Mouse (Mus musculus) olfactory bulb, adult 2 months (tissue): ENCODE data around the gene Lrrfip2.

Experiments
- CTCF ChIP-seq: fragments of 200-500 bp; IDR thresholded peaks from 2 replicates; pipeline ENCODE4 v1.5.1; 2012; ENCODE audit warnings: low read depth, mild to moderate bottlenecking, low read length, moderate library complexity; ENCODE audit not compliant: insufficient read depth
- POLR2A ChIP-seq: fragments of 200-500 bp; IDR thresholded peaks from 2 replicates; pipeline ENCODE4 v1.6.1; 2012; ENCODE audit warnings: mild to moderate bottlenecking, low read depth, low read length, moderate library complexity; ENCODE audit not compliant: insufficient read depth

DNA sequence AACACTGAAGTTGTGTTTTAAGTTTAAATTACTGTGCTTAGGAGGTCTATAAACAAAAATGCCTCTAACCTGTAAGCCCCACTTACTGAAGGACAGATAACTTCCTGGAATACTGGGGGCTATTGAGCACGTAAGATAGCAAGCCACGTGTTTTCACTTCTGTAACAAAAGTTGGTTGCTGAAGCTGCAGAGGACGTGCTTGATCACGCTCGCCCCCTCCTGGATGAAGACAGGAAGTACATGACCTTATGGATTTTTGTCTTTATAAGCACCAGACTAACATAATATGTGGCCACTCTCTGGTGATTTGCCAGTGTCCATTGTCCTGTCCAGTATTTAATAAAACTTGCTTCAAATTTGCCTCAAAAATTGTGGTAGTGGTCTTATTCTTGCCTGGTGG, 39.6 kb upstream of the Lrrfip2 start:
- TF ChIP-seq POLR2A, result no peak
- no peak for TF ChIP-seq CTCF
